Mouse (Mus musculus) heart, adult 2 months (tissue): ENCODE measurements at regions not wholly inside any gene's neighbourhood (a gene's known extent, or its start where the extent isn't known, plus 50 kb on each side); places are given as distances from the start of the nearest gene placed in this dataset.

Source experiments
- DNase-seq, 2 experiments: peaks; one replicate each; pipeline ENCODE4 v3.0.0; 2021
- H3K27ac ChIP-seq: fragments of 200-600 bp; 2 replicates; pipeline ENCODE4 v1.8.1; 2022
- H3K27me3 ChIP-seq: fragments of 200-500 bp; 2 replicates; pipeline ENCODE4 v1.6.1; 2012; ENCODE audit warnings: mild to moderate bottlenecking, low read length, inconsistent platforms, mixed read lengths; ENCODE audit not compliant: control insufficient read depth, insufficient read depth
- H3K36me3 ChIP-seq: fragments of 200-500 bp; 2 replicates; pipeline ENCODE4 v1.6.1; 2012; ENCODE audit warnings: low read length, inconsistent platforms; ENCODE audit not compliant: control insufficient read depth, insufficient read depth
- H3K4me1 ChIP-seq: fragments of 200-500 bp; 2 replicates; pipeline ENCODE4 v1.6.1; 2011; ENCODE audit warnings: low read length; ENCODE audit not compliant: control insufficient read depth, insufficient read depth
- H3K4me3 ChIP-seq: fragments of 200-600 bp; 2 replicates; pipeline ENCODE4 v1.8.1; 2022
- H3K79me2 ChIP-seq: fragments of 200-500 bp; replicated peaks from 2 replicates; pipeline ENCODE4 v1.6.1; 2012; ENCODE audit warnings: mild to moderate bottlenecking, inconsistent platforms, low read length, moderate library complexity, mixed read lengths; ENCODE audit not compliant: control insufficient read depth, insufficient read depth
- H3K9ac ChIP-seq: fragments of 200-500 bp; 2 replicates; pipeline ENCODE4 v1.6.1; 2012; ENCODE audit warnings: low read depth, mild to moderate bottlenecking, control low read depth, inconsistent platforms, low read length, mixed read lengths
- CTCF ChIP-seq: fragments of 200-600 bp; IDR thresholded peaks from 2 replicates; pipeline ENCODE4 v1.8.1; 2022; ENCODE audit warnings: antibody characterized with exemption, mild to moderate bottlenecking, moderate library complexity
- EP300 ChIP-seq: fragments of 200-500 bp; IDR thresholded peaks from 2 replicates; pipeline ENCODE4 v1.6.1; 2011; ENCODE audit warnings: low read depth, low read length, control low read depth; ENCODE audit not compliant: insufficient read depth
- POLR2A ChIP-seq: fragments of 200-500 bp; IDR thresholded peaks from 2 replicates; pipeline ENCODE4 v1.6.1; 2011; ENCODE audit warnings: mild to moderate bottlenecking, low read depth, low read length, control low read depth; ENCODE audit not compliant: insufficient read depth
- WGBS: fragments of 180-500 bp; shearing (Covaris S2); methylation state at CpG from one replicate; pipeline ENCODE4 v1.1.7; 2018; 5-methylcytosine and 5-hydroxymethylcytosine counted together
- intact Hi-C: fragments of 180-260 bp; cut with DNase I; formaldehyde crosslinking; loops from one replicate; pipeline ENCODE4 v1.15.1; 2025

- 73% methylated on average over 8 of the region's 8 CpGs for WGBS
- no peak overlapping the region for H3K4me3 ChIP-seq
- no peaks in the 10 kb centered on the region for H3K36me3 ChIP-seq
- no peaks in the 10 kb centered on the region for H3K4me1 ChIP-seq
- TF ChIP-seq EP300 = no peak
- no peak for TF ChIP-seq CTCF
- TF ChIP-seq POLR2A = no peak
- H3K27ac ChIP-seq = no peak overlapping the region
- intact Hi-C loops = no loop called here
- no peak for DNase-seq
- no peak overlapping the region for H3K9ac ChIP-seq
- H3K27me3 ChIP-seq = no peaks in the 10 kb centered on the region
- no peaks in the 10 kb centered on the region for H3K79me2 ChIP-seq
Measured at GRCm38 (mm10) chr7:125117173-125117572, 327.3 kb upstream of the Kdm8 start.

DNA sequence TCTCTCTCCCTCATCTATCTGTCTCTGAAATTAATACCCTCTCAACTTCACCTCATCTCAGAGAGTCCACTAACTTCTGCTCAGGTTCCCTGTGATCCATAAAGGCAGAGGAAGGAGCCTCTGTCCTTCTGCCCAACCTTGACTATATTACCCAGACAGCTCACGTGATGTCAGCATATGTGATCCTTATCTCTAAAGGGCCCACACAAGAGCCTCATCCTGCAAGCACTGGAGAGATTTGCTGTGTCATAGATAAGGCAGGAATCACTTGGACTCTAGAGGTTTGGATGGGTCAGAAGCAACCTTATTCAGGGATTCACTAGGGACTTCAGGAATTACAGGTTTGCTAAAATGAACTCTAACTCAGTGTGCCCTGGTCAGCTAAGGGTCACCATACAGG is 315.3 kb upstream of the Kdm8 start:
- intact Hi-C loops = no loop called here
- Histone ChIP-seq H3K79me2 (no peaks in the 10 kb centered on the region), H3K36me3 (no peaks in the 10 kb centered on the region), H3K9ac (no peak overlapping the region), H3K27me3 (no peaks in the 10 kb centered on the region), H3K27ac (no peak overlapping the region), H3K4me3 (no peak overlapping the region), H3K4me1 (no peaks in the 10 kb centered on the region)
- TF ChIP-seq EP300 (no peak), CTCF (no peak), POLR2A (no peak)
- DNase-seq = no peak
- 33% methylated on average over 1 of the region's 1 CpGs for WGBS

GRCm38 (mm10) chr7:125131968-125132367 is 312.5 kb upstream of the Kdm8 start:
- TF ChIP-seq CTCF (no peak), EP300 (no peak), POLR2A (no peak)
- H3K4me1 ChIP-seq = no peaks in the 10 kb centered on the region
- 48% methylated on average over 1 of the region's 1 CpGs for WGBS
- DNase-seq = no peak
- H3K36me3 ChIP-seq = no peaks in the 10 kb centered on the region
- no peaks in the 10 kb centered on the region for H3K79me2 ChIP-seq
- no peak overlapping the region for H3K4me3 ChIP-seq
- no peak overlapping the region for H3K27ac ChIP-seq
- H3K27me3 ChIP-seq = no peaks in the 10 kb centered on the region
- intact Hi-C loops = no loop called here
- no peak overlapping the region for H3K9ac ChIP-seq

- H3K27me3 ChIP-seq = no peaks in the 10 kb centered on the region
- H3K36me3 ChIP-seq = no peaks in the 10 kb centered on the region
- DNase-seq = no peak
- H3K4me3 ChIP-seq = no peak overlapping the region
- H3K79me2 ChIP-seq = no peaks in the 10 kb centered on the region
- intact Hi-C loops = no loop called here
- no peak for TF ChIP-seq CTCF
- TF ChIP-seq EP300 = no peak
- no peak for TF ChIP-seq POLR2A
- 56% methylated on average over 3 of the region's 3 CpGs for WGBS
- no peak overlapping the region for H3K27ac ChIP-seq
- H3K4me1 ChIP-seq = no peaks in the 10 kb centered on the region
- no peak overlapping the region for H3K9ac ChIP-seq
Measured at GRCm38 (mm10) chr7:125138607-125139006, 305.9 kb upstream of the Kdm8 start.

- Histone ChIP-seq H3K36me3 (no peaks in the 10 kb centered on the region), H3K27me3 (no peaks in the 10 kb centered on the region), H3K79me2 (no peaks in the 10 kb centered on the region), H3K27ac (no peak overlapping the region), H3K4me1 (no peaks in the 10 kb centered on the region), H3K4me3 (no peak overlapping the region), H3K9ac (no peak overlapping the region)
- intact Hi-C loops = no loop called here
- no peak for DNase-seq
- no peak for TF ChIP-seq CTCF
- TF ChIP-seq EP300 = no peak
- no peak for TF ChIP-seq POLR2A
- WGBS = 76% methylated on average over 2 of the region's 2 CpGs
Measured at GRCm38 (mm10) chr7:125139196-125139595, 305.3 kb upstream of the Kdm8 start.

GRCm38 (mm10) chr7:125140854-125141253 is 303.6 kb upstream of the Kdm8 start:
- H3K27me3 ChIP-seq = no peaks in the 10 kb centered on the region
- intact Hi-C loops = no loop called here
- H3K79me2 ChIP-seq = no peaks in the 10 kb centered on the region
- H3K36me3 ChIP-seq = no peaks in the 10 kb centered on the region
- no peaks in the 10 kb centered on the region for H3K4me1 ChIP-seq
- H3K27ac ChIP-seq = no peak overlapping the region
- no peak for DNase-seq
- TF ChIP-seq POLR2A (no peak), EP300 (no peak), CTCF (no peak)
- WGBS = 71% methylated on average over 3 of the region's 3 CpGs
- H3K4me3 ChIP-seq = no peak overlapping the region
- no peak overlapping the region for H3K9ac ChIP-seq
